Mouse (Mus musculus): ENCODE results near the gene Trim38. TPM values are rescaled to one million over a fixed set of nuclear protein-coding genes. Genes with fewer than 3 reads are reported as not detected.
"Not testable (repeated sequence)": the region's sequence is repeated elsewhere in the genome, so short reads cannot be mapped to it uniquely, and the experiment has no call there.

Trim38 gene
- polyA plus RNA-seq (2015; fragmentation: Nextera tagmentation; extraction: Ambion mirVana): not detected in 2 replicates

DNA sequence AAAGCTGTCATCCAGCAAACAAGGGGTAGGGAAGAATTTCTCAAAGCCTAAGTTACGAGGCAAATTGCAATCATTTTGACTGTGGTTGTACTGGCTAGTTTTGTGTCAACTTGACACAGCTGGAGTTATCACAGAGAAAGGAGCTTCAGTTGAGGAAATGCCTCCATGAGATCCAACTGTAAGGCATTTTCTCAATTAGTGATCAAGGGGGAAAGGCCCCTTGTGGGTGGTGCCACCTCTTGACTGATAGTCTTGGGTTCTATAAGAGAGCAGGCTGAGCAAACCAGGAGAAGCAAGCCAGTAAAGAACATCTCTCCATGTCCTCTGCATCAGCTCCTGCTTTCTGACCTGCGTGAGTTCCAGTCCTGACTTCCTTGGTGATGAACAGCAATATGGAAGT, at the start of gene Trim38:
Gene Trim38, plus strand, starts transcription at position 301 of the 400 bp plus-strand sequence.
- not testable (repeated sequence) for H3K27me3 ChIP-seq; H3K4me2 ChIP-seq (replicated peaks); H3K4me3 ChIP-seq; H3K9me3 ChIP-seq; H3K4me1 ChIP-seq; ATAC-seq (ENCODE audit: low FRiP score, low read depth); H3K9ac ChIP-seq; H3K27ac ChIP-seq; H3K36me3 ChIP-seq
- 81% methylated on average over 2 of the region's 2 CpGs for WGBS

- Histone ChIP-seq H3K4me3 (no peak overlapping the region), H3K9me3 (no peaks in the 10 kb centered on the region), H3K4me2 (replicated peaks) (no peak overlapping the region), H3K4me1 (no peaks in the 10 kb centered on the region), H3K27me3 (no peaks in the 10 kb centered on the region), H3K9ac (no peak overlapping the region), H3K27ac (no peak overlapping the region), H3K36me3 (no peaks in the 10 kb centered on the region)
- WGBS: 83% methylated on average over 4 of the region's 4 CpGs
- ATAC-seq (ENCODE audit: low FRiP score, low read depth): no peak
Observed at GRCm38 (mm10) chr13:23724239-23724638, 45.5 kb upstream of the Trim38 start.

DNA sequence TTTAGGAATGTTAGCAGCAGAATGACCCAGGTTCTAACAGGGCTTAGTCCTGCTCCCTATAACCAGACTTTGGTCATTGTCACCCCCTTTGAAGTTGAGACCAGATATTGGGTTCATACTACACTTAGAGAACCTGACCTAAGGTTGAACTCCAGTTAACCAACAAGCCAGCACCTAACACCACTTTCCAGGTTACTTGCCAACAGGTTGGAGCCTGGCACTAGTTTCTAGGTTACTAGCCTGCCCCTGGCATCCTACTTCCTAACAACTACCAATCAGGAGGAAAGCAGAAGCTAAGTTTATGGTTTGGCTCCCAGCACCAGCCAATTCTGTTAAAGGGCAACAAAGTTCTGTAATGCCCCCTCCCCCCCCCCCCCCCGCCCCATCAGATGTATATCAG, 44.5 kb upstream of the Trim38 start:
- no peak overlapping the region for H3K9ac ChIP-seq
- no peaks in the 10 kb centered on the region for H3K9me3 ChIP-seq
- H3K27ac ChIP-seq: no peak overlapping the region
- WGBS: 22% methylated on average over 1 of the region's 1 CpGs
- H3K4me3 ChIP-seq: no peak overlapping the region
- H3K4me2 ChIP-seq (replicated peaks): no peak overlapping the region
- no peaks in the 10 kb centered on the region for H3K27me3 ChIP-seq
- no peak for ATAC-seq (ENCODE audit: low FRiP score, low read depth)
- H3K36me3 ChIP-seq: no peaks in the 10 kb centered on the region
- H3K4me1 ChIP-seq: no peaks in the 10 kb centered on the region

GRCm38 (mm10) chr13:23728472-23729191, 41.1 kb upstream of the Trim38 start:
- Histone ChIP-seq H3K27me3 (no peaks in the 10 kb centered on the region), H3K9ac (no peak overlapping the region), H3K4me1 (no peaks in the 10 kb centered on the region), H3K27ac (no peak overlapping the region), H3K36me3 (no peaks in the 10 kb centered on the region), H3K4me2 (replicated peaks) (no peak overlapping the region), H3K9me3 (no peaks in the 10 kb centered on the region), H3K4me3 (no peak overlapping the region)
- 88% methylated on average over 18 of the region's 18 CpGs for WGBS
- ATAC-seq (ENCODE audit: low FRiP score, low read depth): no peak

DNA sequence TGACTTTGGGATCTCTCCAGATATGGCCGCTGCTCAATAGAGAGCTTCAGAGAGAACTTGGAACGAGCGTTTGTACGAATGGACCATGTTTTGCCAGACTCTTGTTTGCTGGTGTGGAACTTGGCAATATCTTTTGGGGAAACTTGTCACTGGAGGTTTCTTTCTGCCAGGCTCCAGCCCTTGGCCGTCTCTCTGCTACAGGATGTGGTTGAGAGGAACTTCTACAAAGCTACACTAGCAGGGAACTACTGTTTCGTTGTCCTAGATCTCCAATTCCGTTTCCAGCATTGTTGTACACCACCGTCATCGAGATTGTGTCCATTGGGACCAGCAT, 40.6 kb upstream of the Trim38 start:
- no peaks in the 10 kb centered on the region for H3K4me1 ChIP-seq
- no peak overlapping the region for H3K9ac ChIP-seq
- no peaks in the 10 kb centered on the region for H3K9me3 ChIP-seq
- H3K27ac ChIP-seq: no peak overlapping the region
- no peak for ATAC-seq (ENCODE audit: low FRiP score, low read depth)
- WGBS: 94% methylated on average over 9 of the region's 9 CpGs
- no peaks in the 10 kb centered on the region for H3K27me3 ChIP-seq
- H3K36me3 ChIP-seq: no peaks in the 10 kb centered on the region
- no peak overlapping the region for H3K4me3 ChIP-seq
- H3K4me2 ChIP-seq (replicated peaks): no peak overlapping the region

- 90% methylated on average over 5 of the region's 5 CpGs for WGBS
- H3K4me2 ChIP-seq (replicated peaks): no peak overlapping the region
- H3K27me3 ChIP-seq: no peaks in the 10 kb centered on the region
- H3K9ac ChIP-seq: no peak overlapping the region
- H3K27ac ChIP-seq: no peak overlapping the region
- no peak overlapping the region for H3K4me3 ChIP-seq
- no peak for ATAC-seq (ENCODE audit: low FRiP score, low read depth)
- H3K9me3 ChIP-seq: no peaks in the 10 kb centered on the region
- H3K36me3 ChIP-seq: no peaks in the 10 kb centered on the region
- H3K4me1 ChIP-seq: no peaks in the 10 kb centered on the region
Observed at GRCm38 (mm10) chr13:23729706-23730105, 40.0 kb upstream of the Trim38 start.

- WGBS: 47% methylated on average over 8 of the region's 8 CpGs
Observed at GRCm38 (mm10) chr13:23730479-23730878, 39.2 kb upstream of the Trim38 start.

GRCm38 (mm10) chr13:23732156-23732804, 37.4 kb upstream of the Trim38 start:
- Histone ChIP-seq H3K9me3 (no peaks in the 10 kb centered on the region), H3K9ac (no peak overlapping the region), H3K27me3 (no peaks in the 10 kb centered on the region), H3K4me3 (no peak overlapping the region), H3K36me3 (no peaks in the 10 kb centered on the region), H3K27ac (no peak overlapping the region), H3K4me2 (replicated peaks) (no peak overlapping the region), H3K4me1 (no peaks in the 10 kb centered on the region)
- no peak for ATAC-seq (ENCODE audit: low FRiP score, low read depth)
- WGBS: 23% methylated on average over 8 of the region's 8 CpGs

More at GRCm38 (mm10) chr13:23730479-23730878, 39.2 kb upstream of the Trim38 start:
- Histone ChIP-seq H3K4me1 (no peaks in the 10 kb centered on the region), H3K4me2 (replicated peaks) (no peak overlapping the region), H3K9me3 (no peaks in the 10 kb centered on the region), H3K9ac (no peak overlapping the region), H3K27me3 (no peaks in the 10 kb centered on the region), H3K27ac (no peak overlapping the region), H3K36me3 (no peaks in the 10 kb centered on the region), H3K4me3 (no peak overlapping the region)
- no peak for ATAC-seq (ENCODE audit: low FRiP score, low read depth)

DNA sequence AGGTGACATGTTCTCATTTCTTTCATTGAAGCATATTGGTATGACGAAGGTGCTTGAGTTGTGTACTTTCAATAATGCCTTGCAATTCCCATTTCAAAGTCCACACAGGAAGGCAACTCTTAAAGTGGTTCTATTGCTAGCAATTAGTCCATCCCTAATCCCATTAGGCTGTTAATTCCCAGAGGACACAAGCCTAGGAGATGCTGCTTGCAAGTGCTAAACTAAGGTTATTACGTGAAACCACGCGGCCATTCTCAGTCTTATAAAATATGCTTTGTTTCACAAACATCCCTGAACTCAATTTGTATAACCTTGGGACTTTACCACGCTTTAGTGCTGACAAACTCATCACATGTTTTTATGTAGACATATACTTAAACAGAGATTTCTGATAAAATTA, 32.6 kb upstream of the Trim38 start:
- H3K9me3 ChIP-seq: no peaks in the 10 kb centered on the region
- no peak for ATAC-seq (ENCODE audit: low FRiP score, low read depth)
- H3K4me2 ChIP-seq (replicated peaks): no peak overlapping the region
- WGBS: 79% methylated on average over 5 of the region's 5 CpGs
- H3K4me1 ChIP-seq: peaks cover 13% of the 10 kb centered on the region
- H3K27me3 ChIP-seq: no peaks in the 10 kb centered on the region
- H3K36me3 ChIP-seq: no peaks in the 10 kb centered on the region
- no peak overlapping the region for H3K9ac ChIP-seq
- no peak overlapping the region for H3K4me3 ChIP-seq
- no peak overlapping the region for H3K27ac ChIP-seq

DNA sequence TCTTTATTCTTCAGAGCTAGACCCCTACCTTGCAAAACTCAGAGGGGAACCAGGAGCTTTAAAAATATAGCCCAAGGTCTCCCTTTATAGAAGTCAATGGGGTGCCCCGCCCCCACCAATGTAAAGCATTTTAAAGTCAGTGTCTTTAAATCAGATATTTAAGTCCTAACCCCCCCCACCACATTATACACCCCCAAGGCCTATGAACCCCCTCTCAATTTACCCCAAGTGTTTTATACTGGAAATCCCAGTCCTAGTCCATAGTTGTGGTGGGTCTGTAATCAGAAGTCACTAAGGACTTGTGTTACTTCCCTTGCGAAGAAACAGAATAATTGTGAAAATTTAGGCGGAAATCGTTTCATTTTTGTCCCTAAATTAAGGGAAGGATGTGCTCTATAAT, 31.7 kb upstream of the Trim38 start:
- no peak for ATAC-seq (ENCODE audit: low FRiP score, low read depth)
- WGBS: 21% methylated on average over 4 of the region's 4 CpGs
- Histone ChIP-seq H3K4me2 (replicated peaks) (peak overlapping the region; percentile 95), H3K27ac (peak overlapping the region; percentile 98), H3K4me1 (peaks cover 13% of the 10 kb centered on the region), H3K36me3 (no peaks in the 10 kb centered on the region), H3K9ac (peak overlapping the region; percentile 89), H3K27me3 (no peaks in the 10 kb centered on the region), H3K4me3 (peak overlapping the region; percentile 64), H3K9me3 (no peaks in the 10 kb centered on the region)

GRCm38 (mm10) chr13:23738677-23739068, 31.0 kb upstream of the Trim38 start, which contains the start of gene Hist1h1c:
TSS of gene Hist1h1c (plus strand) at chr13:23738808.
- Histone ChIP-seq H3K9me3 (no peaks in the 10 kb centered on the region), H3K36me3 (no peaks in the 10 kb centered on the region), H3K4me1 (peaks cover 13% of the 10 kb centered on the region), H3K27ac (peak within 1 kb of the TSS; percentile 98), H3K4me3 (peak within 1 kb of the TSS; percentile 64), H3K27me3 (no peaks in the 10 kb centered on the region), H3K4me2 (replicated peaks) (peak within 1 kb of the TSS; percentile 95), H3K9ac (peak within 1 kb of the TSS; percentile 89)
- under 1% methylated on average over 34 of the region's 38 CpGs for WGBS
- peak; percentile 93 for ATAC-seq (ENCODE audit: low FRiP score, low read depth)

DNA sequence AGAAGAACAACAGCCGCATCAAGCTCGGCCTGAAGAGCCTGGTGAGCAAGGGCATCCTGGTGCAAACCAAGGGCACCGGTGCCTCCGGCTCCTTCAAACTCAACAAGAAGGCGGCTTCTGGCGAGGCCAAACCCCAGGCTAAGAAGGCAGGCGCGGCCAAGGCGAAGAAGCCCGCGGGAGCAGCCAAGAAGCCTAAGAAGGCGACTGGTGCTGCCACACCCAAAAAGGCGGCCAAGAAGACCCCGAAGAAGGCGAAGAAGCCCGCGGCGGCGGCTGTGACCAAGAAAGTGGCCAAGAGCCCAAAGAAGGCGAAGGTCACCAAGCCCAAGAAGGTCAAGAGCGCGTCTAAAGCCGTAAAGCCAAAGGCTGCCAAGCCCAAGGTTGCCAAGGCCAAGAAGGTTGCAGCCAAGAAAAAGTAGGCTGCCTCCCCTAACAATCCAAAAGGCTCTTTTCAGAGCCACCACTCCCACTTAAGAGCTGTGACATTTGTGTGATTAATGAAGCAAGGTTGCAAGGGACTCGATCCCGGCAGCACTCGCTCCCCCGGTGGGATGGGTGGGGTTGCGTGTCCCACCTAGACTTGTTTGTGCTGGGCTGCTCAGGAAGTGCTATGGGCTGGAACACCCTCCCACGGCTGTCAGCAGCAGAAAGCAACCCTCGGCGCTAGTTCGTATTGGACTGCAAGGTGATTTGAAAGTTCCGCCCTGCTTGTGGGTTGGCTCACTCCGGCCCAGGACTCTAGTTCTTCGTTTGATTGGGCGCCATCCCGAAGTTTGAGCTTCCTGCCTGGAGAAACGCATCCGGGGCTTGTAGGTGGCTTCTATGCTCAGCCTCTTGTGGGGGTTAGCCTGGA, 30.4 kb upstream of the Trim38 start:
- H3K36me3 ChIP-seq: no peaks in the 10 kb centered on the region
- H3K9me3 ChIP-seq: no peaks in the 10 kb centered on the region
- WGBS: under 1% methylated on average over 39 of the region's 39 CpGs
- no peaks in the 10 kb centered on the region for H3K27me3 ChIP-seq
- H3K4me3 ChIP-seq: peak overlapping the region; percentile 64
- peak; percentile 92 for ATAC-seq (ENCODE audit: low FRiP score, low read depth)
- peaks cover 17% of the 10 kb centered on the region for H3K4me1 ChIP-seq
- peak overlapping the region; percentile 89 for H3K9ac ChIP-seq
- H3K4me2 ChIP-seq (replicated peaks): peak overlapping the region; percentile 95
- H3K27ac ChIP-seq: peak overlapping the region; percentile 98

Data from limb, embryonic 13.5 days (tissue).